Mouse (Mus musculus) hindbrain, embryonic 11.5 days (tissue): ENCODE measurements around the gene Dst. TPM values are rescaled to one million over a fixed set of nuclear protein-coding genes. Genes with fewer than 3 reads are reported as not detected.

Experiments used
- ATAC-seq: fragments of 200-750 bp; cut with Nextera tagmentation; 2 replicates; pipeline ENCODE4 v1.8.0; 2017; ENCODE audit warnings: mild to moderate bottlenecking, moderate TSS enrichment, moderate library complexity; ENCODE audit not compliant: low FRiP score
- DNase-seq: peaks from one replicate; pipeline ENCODE4 v3.0.0-alpha.2; 2015; ENCODE audit warnings: low spot score
- H3K27ac ChIP-seq: fragments of 300-500 bp; sonication (generic); 2 replicates; pipeline ENCODE4 v1.5.1; 2014; ENCODE audit warnings: mild to moderate bottlenecking, low read depth, low read length
- H3K27me3 ChIP-seq: fragments of 300-500 bp; sonication (generic); 2 replicates; pipeline ENCODE4 v1.6.1; 2014; ENCODE audit warnings: mild to moderate bottlenecking, low read length, moderate library complexity, mixed read lengths; ENCODE audit not compliant: control insufficient read depth, insufficient read depth
- H3K36me3 ChIP-seq: fragments of 300-500 bp; sonication (generic); 2 replicates; pipeline ENCODE4 v1.6.1; 2014; ENCODE audit warnings: mild to moderate bottlenecking, low read length, moderate library complexity, mixed read lengths; ENCODE audit not compliant: control insufficient read depth, insufficient read depth
- H3K4me1 ChIP-seq: fragments of 300-500 bp; sonication (generic); replicated peaks from 2 replicates; pipeline ENCODE4 v1.6.1; 2014; ENCODE audit warnings: low read length, mixed read lengths; ENCODE audit not compliant: control insufficient read depth, insufficient read depth
- H3K4me2 ChIP-seq: fragments of 300-500 bp; sonication (generic); replicated peaks from 2 replicates; pipeline ENCODE4 v1.6.1; 2014; ENCODE audit warnings: mild to moderate bottlenecking, low read depth, low read length
- H3K4me3 ChIP-seq: fragments of 300-500 bp; sonication (generic); 2 replicates; pipeline ENCODE4 v1.5.1; 2014; ENCODE audit warnings: low read depth, low read length
- H3K9ac ChIP-seq: fragments of 300-500 bp; sonication (generic); 2 replicates; pipeline ENCODE4 v1.6.1; 2014; ENCODE audit warnings: low read depth, low read length
- H3K9me3 ChIP-seq: fragments of 300-500 bp; sonication (generic); 2 replicates; pipeline ENCODE4 v1.6.1; 2016; ENCODE audit warnings: low read length; ENCODE audit not compliant: control insufficient read depth
- WGBS: fragments of 180-500 bp; shearing (Covaris S2); extraction: QIAGEN DNeasy Blood & Tissue Kit; methylation state at CpG from one replicate; pipeline ENCODE4 v1.1.7; 2014; 5-methylcytosine and 5-hydroxymethylcytosine counted together
- polyA plus RNA-seq: library from polyadenylated mRNA; unstranded; fragments of >200 nt; fragmentation: Nextera tagmentation; extraction: Ambion mirVana; gene quantifications from 2 replicates; pipeline ENCODE4 v1.2.1, GENCODE M21; 2014

Dst gene
- polyA plus RNA-seq, 1 experiment from 2014 or later: 60.0 TPM

DNA sequence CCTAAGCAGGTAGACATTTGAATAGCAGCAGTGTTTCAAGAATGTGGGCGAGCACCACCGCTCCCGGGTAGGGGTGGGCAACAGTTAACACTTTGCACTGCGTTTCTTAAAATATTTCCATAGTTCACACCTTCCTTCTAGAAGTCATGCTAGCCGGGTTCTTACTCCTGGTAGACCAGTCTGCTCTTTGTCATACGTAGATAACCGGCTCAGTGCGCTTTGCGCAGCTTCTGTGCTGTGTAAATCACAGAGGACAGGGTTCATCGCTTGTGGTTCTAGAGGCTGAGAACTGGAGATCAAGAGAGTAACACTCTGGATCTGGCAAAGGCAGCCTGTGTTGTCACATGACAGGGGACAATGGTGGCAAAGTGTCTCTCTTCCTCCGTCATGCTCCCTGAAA lies 208.4 kb downstream of the Dst start:
- no peaks in the 10 kb centered on the region for H3K36me3 ChIP-seq
- H3K9ac ChIP-seq: no peak overlapping the region
- no peaks in the 10 kb centered on the region for H3K27me3 ChIP-seq
- H3K27ac ChIP-seq: no peak overlapping the region
- no peaks in the 10 kb centered on the region for H3K9me3 ChIP-seq
- H3K4me1 ChIP-seq: no peaks in the 10 kb centered on the region
- 86% methylated on average over 11 of the region's 11 CpGs for WGBS
- no peak for DNase-seq
- no peak overlapping the region for H3K4me2 ChIP-seq
- ATAC-seq: no peak
- H3K4me3 ChIP-seq: no peak overlapping the region

DNA sequence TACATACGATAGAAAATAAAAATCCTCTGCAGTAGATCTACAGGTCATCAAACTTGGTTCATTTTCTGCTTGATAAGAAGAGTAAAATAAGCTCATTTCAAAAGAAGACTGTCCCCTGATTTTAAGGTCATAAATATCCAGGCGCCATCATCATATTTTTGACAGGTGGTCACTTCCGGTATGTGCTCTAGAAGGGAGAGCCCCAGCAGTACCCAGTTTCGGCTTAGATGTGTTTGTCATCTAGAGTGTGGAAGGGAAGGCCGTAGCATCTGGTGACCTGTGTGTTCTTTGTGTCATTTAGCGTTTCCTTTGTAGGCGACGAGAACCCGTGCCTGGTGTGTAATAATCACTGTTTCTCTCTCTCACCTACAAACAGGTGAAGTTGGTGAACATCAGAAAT lies 209.0 kb downstream of the Dst start:
- H3K9me3 ChIP-seq: no peaks in the 10 kb centered on the region
- no peak overlapping the region for H3K9ac ChIP-seq
- H3K4me3 ChIP-seq: no peak overlapping the region
- 92% methylated on average over 9 of the region's 9 CpGs for WGBS
- no peak for ATAC-seq
- no peak for DNase-seq
- H3K4me1 ChIP-seq: no peaks in the 10 kb centered on the region
- H3K4me2 ChIP-seq: no peak overlapping the region
- no peak overlapping the region for H3K27ac ChIP-seq
- no peaks in the 10 kb centered on the region for H3K36me3 ChIP-seq
- H3K27me3 ChIP-seq: no peaks in the 10 kb centered on the region

DNA sequence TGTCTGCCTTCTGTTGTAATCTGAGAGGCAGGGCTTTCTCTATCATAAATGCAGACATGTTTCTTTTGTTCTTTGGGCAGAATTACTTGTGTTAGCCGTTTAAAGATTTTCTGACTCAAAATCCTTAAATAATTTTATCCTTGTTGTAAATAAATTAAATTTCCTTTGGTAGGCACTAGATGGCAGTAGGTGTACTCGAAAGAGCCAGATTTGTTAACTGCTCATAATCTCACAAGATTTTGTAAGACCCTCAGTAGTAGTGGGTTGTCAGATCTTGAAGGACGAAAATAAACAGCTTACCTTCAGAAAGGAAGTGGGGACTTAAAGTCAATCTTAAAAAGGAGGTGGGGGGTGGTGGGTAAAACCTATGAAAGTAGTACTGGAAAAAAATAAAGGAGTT lies 209.7 kb downstream of the Dst start:
- no peak overlapping the region for H3K27ac ChIP-seq
- WGBS: 65% methylated on average over 3 of the region's 3 CpGs
- DNase-seq: no peak

DNA sequence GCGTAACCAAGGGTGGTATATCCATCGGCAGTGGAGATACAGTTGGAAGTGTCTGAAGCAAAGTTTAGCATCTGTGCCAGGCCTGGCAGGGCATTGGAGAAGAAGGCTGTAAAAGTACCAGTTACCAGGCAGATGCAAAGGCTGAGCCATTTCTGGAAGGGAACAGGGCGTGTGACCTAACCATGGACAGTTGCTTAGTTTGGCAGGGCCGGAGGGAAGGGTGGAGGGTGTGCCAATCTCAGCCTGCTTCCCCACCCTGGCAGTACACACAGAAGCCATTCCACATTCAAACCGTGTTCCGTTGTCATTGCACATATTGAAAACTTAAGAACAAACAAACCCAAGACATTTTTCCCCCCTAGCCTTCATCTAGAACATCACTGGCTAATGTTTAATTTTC lies 212.0 kb downstream of the Dst start:
- H3K4me3 ChIP-seq: no peak overlapping the region
- H3K4me2 ChIP-seq: no peak overlapping the region
- H3K9ac ChIP-seq: no peak overlapping the region
- DNase-seq (no peak), ATAC-seq (no peak)
- H3K4me1 ChIP-seq: no peaks in the 10 kb centered on the region
- no peaks in the 10 kb centered on the region for H3K27me3 ChIP-seq
- no peaks in the 10 kb centered on the region for H3K9me3 ChIP-seq
- no peaks in the 10 kb centered on the region for H3K36me3 ChIP-seq
- 93% methylated on average over 6 of the region's 6 CpGs for WGBS
- no peak overlapping the region for H3K27ac ChIP-seq

More for the DNA sequence above, 209.7 kb downstream of the Dst start:
- no peaks in the 10 kb centered on the region for H3K4me1 ChIP-seq
- no peak overlapping the region for H3K4me3 ChIP-seq
- H3K4me2 ChIP-seq: no peak overlapping the region
- no peaks in the 10 kb centered on the region for H3K27me3 ChIP-seq
- no peaks in the 10 kb centered on the region for H3K36me3 ChIP-seq
- H3K9me3 ChIP-seq: no peaks in the 10 kb centered on the region
- ATAC-seq: no peak
- H3K9ac ChIP-seq: no peak overlapping the region

DNA sequence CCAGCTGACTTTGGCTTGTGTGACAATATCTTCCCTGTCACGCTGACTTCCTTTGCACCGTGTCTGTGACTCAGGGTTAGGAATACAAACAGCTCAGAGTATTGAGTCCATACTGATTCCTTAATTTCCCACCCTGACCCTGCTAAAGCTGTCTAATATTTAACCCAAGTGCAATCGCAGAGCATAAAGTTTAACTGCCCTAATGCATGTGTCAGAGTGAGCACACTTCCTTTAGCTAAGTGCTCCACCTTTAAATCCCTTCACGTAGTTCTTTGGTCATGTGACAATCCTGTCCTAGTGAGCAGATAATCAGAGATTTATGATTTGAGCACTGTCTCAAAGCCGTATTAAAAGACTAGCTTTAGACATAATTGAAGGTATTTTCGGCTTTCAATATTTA lies 212.6 kb downstream of the Dst start:
- no peak for DNase-seq
- no peak for ATAC-seq
- 84% methylated on average over 6 of the region's 6 CpGs for WGBS

DNA sequence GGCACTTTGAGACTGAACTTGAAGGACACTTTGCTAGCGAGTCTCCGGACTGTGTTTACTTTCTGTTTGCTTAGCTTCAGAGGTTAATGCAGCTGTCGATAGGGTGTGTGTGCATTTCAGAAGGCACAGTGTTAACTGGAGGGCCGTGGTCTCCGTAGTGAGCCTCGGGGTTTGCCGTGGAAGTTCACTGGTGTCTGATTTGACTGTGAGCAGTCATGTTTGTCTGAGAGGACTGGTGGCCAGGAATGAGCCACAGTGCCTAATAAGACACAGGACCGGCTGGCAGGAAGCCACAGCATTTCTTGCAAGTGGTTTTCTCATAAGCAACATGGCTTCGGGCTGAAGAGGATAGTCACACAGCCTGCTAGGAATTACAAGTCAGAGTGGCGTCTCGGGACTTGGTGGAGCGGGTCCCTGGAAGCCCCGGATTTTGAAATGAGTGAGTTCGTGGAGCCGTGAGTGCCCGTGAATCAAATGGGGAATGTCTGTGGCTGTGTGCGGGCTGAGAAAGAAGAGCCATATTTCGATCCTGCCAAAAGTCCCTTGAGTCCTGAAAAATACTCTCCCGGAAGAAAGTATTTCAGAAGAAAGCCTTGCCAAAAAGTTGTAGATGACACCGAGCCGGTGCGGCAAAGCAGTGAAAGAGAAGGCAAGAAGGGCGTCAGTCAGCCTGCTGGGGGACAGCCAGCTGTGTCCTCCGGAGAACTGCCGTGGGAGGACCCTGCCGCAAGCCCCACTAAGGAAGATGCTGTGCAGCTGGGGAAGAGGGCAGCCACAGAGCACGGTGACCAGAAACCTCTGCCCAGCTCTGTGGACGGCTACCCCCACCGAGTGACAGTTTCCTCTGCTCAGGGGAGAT lies 213.4 kb downstream of the Dst start:
- no peaks in the 10 kb centered on the region for H3K36me3 ChIP-seq
- no peaks in the 10 kb centered on the region for H3K27me3 ChIP-seq
- ATAC-seq (no peak), DNase-seq (no peak)
- no peaks in the 10 kb centered on the region for H3K9me3 ChIP-seq
- WGBS: 82% methylated on average over 29 of the region's 29 CpGs
- no peak overlapping the region for H3K4me2 ChIP-seq
- H3K9ac ChIP-seq: no peak overlapping the region
- H3K4me3 ChIP-seq: no peak overlapping the region
- no peaks in the 10 kb centered on the region for H3K4me1 ChIP-seq
- H3K27ac ChIP-seq: no peak overlapping the region

More for the DNA sequence above, 212.6 kb downstream of the Dst start:
- Histone ChIP-seq H3K9me3 (no peaks in the 10 kb centered on the region), H3K27me3 (no peaks in the 10 kb centered on the region), H3K4me3 (no peak overlapping the region), H3K4me2 (no peak overlapping the region), H3K9ac (no peak overlapping the region), H3K27ac (no peak overlapping the region), H3K36me3 (no peaks in the 10 kb centered on the region), H3K4me1 (no peaks in the 10 kb centered on the region)

DNA sequence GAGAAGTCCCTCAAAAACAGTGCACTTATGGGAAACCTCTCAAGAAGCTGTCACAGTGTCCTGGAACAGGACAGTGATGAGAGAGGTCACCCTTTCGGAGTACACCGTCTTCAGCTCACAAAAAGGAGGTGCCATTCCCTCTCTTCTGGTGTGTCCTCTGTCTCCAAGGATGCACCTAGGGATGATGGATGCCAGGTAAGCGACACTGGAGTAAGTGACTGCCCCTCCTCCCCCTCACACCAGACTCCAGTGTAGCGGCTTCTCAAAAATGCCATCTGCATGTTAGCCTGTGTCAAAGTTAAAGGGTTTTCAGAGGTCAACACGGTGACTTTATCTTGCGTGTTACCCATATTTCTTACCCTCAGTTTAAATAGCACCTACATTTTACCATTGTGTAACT lies 214.2 kb downstream of the Dst start:
- 91% methylated on average over 6 of the region's 6 CpGs for whole genome bisulfite sequencing
- Histone ChIP-seq H3K9ac (no peak overlapping the region), H3K4me2 (no peak overlapping the region), H3K27me3 (no peaks in the 10 kb centered on the region), H3K4me1 (no peaks in the 10 kb centered on the region), H3K27ac (no peak overlapping the region), H3K9me3 (no peaks in the 10 kb centered on the region), H3K36me3 (no peaks in the 10 kb centered on the region), H3K4me3 (no peak overlapping the region)
- DNase-seq: no peak
- ATAC-seq: no peak

DNA sequence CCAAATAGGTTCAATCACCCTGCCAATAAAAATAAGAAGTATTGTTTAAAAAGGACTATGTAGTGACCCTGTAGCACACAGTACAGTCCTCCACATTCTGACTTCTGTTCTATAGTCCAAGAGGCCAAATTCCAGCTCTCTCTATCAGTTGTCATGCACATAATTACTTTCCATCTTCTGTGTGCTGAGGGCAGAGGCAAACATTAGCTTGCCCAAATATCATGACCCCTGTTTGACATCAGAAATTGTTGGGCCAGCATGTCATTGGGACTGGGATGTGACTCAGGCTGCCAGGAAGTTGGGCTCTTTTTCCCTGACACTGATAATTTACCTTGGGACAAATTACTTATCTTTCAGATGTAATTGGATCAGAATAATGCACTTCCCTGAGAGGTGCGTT lies 214.9 kb downstream of the Dst start:
- Histone ChIP-seq H3K4me1 (no peaks in the 10 kb centered on the region), H3K4me3 (no peak overlapping the region), H3K4me2 (no peak overlapping the region), H3K9me3 (no peaks in the 10 kb centered on the region), H3K36me3 (no peaks in the 10 kb centered on the region), H3K9ac (no peak overlapping the region), H3K27ac (no peak overlapping the region), H3K27me3 (no peaks in the 10 kb centered on the region)
- no peak for ATAC-seq
- 94% methylated on average over 1 of the region's 1 CpGs for WGBS
- DNase-seq: no peak

DNA sequence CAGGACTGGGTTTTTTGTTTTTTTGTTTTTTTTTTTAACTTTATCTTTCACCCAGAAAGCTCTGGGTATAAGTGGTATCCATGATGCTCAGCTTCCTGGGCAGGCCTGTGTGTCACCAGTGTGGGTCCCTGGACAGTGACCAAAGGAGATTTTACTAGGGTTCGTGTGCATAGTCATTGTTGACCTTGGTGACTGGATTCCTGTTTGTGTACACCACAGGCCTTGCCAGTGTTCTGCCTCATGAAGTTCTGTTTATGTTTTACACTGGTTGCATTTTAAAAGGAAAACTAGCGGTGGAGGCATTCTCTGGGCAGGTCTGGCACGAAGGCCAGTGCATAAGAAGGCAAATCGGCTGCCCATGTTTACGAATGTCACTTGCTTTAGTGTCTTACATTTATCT lies 215.3 kb downstream of the Dst start:
- Histone ChIP-seq H3K27ac (no peak overlapping the region), H3K4me1 (no peaks in the 10 kb centered on the region), H3K27me3 (no peaks in the 10 kb centered on the region), H3K4me2 (no peak overlapping the region), H3K9me3 (no peaks in the 10 kb centered on the region), H3K9ac (no peak overlapping the region), H3K4me3 (no peak overlapping the region), H3K36me3 (no peaks in the 10 kb centered on the region)
- no peak for ATAC-seq
- DNase-seq: no peak
- WGBS: 93% methylated on average over 5 of the region's 5 CpGs
